Mouse (Mus musculus) limb, embryonic 15.5 days (tissue): Measurements from ENCODE around the gene Slc39a13. TPM values are rescaled to one million over a fixed set of nuclear protein-coding genes. Genes with fewer than 3 reads are reported as not detected.

Experiments
- ATAC-seq: fragments of 200-750 bp; cut with Nextera tagmentation; 2 replicates; pipeline ENCODE4 v1.8.0; 2017; ENCODE audit warnings: low read depth, moderate TSS enrichment; ENCODE audit not compliant: insufficient number of reproducible peaks, low FRiP score, low TSS enrichment
- H3K27ac ChIP-seq: fragments of 300-500 bp; sonication (generic); 2 replicates; pipeline ENCODE4 v1.5.1; 2015; ENCODE audit warnings: moderate library complexity, mild to moderate bottlenecking, inconsistent platforms
- H3K27me3 ChIP-seq: fragments of 300-500 bp; sonication (generic); 2 replicates; pipeline ENCODE4 v1.6.1; 2015; ENCODE audit warnings: inconsistent platforms
- H3K36me3 ChIP-seq: fragments of 300-500 bp; sonication (generic); 2 replicates; pipeline ENCODE4 v1.6.1; 2015; ENCODE audit warnings: inconsistent platforms
- H3K4me1 ChIP-seq: fragments of 300-500 bp; sonication (generic); 2 replicates; pipeline ENCODE4 v1.6.1; 2015; ENCODE audit warnings: inconsistent platforms
- H3K4me2 ChIP-seq: fragments of 300-500 bp; sonication (generic); 2 replicates; pipeline ENCODE4 v1.6.1; 2015; ENCODE audit warnings: mild to moderate bottlenecking, inconsistent platforms
- H3K4me3 ChIP-seq: fragments of 300-500 bp; sonication (generic); 2 replicates; pipeline ENCODE4 v1.5.1; 2015; ENCODE audit warnings: mild to moderate bottlenecking, inconsistent platforms
- H3K9ac ChIP-seq: fragments of 300-500 bp; sonication (generic); 2 replicates; pipeline ENCODE4 v1.6.1; 2015; ENCODE audit warnings: inconsistent platforms
- H3K9me3 ChIP-seq: fragments of 300-500 bp; sonication (generic); 2 replicates; pipeline ENCODE4 v1.6.1; 2016; ENCODE audit warnings: inconsistent platforms
- WGBS: fragments of 180-500 bp; shearing (Covaris S2); methylation state at CpG from one replicate; pipeline ENCODE4 v1.1.7; 2015; 5-methylcytosine and 5-hydroxymethylcytosine counted together
- polyA plus RNA-seq: library from polyadenylated mRNA; unstranded; fragments of >200 nt; fragmentation: Nextera tagmentation; extraction: Ambion mirVana; gene quantifications from 2 replicates; pipeline ENCODE4 v1.2.1, GENCODE M21; 2015

Gene Slc39a13
- polyA plus RNA-seq, 1 experiment from 2014 or later, result 89.4 TPM

- no peak overlapping the region for H3K4me3 ChIP-seq
- no peak for ATAC-seq
- H3K9me3 ChIP-seq, result no peaks in the 10 kb centered on the region
- H3K4me2 ChIP-seq, result no peak overlapping the region
- H3K4me1 ChIP-seq, result 0 out of 2 replicates have a peak, but pooled peaks cover 2% of the 10 kb centered on the region
- H3K27ac ChIP-seq, result no peak overlapping the region
- WGBS, result 85% methylated on average over 9 of the region's 9 CpGs
- H3K27me3 ChIP-seq, result no peaks in the 10 kb centered on the region
- H3K36me3 ChIP-seq, result no peaks in the 10 kb centered on the region
- H3K9ac ChIP-seq, result no peak overlapping the region
Observed at GRCm38 (mm10) chr2:91087453-91087852, 17.2 kb upstream of the Slc39a13 start.

DNA sequence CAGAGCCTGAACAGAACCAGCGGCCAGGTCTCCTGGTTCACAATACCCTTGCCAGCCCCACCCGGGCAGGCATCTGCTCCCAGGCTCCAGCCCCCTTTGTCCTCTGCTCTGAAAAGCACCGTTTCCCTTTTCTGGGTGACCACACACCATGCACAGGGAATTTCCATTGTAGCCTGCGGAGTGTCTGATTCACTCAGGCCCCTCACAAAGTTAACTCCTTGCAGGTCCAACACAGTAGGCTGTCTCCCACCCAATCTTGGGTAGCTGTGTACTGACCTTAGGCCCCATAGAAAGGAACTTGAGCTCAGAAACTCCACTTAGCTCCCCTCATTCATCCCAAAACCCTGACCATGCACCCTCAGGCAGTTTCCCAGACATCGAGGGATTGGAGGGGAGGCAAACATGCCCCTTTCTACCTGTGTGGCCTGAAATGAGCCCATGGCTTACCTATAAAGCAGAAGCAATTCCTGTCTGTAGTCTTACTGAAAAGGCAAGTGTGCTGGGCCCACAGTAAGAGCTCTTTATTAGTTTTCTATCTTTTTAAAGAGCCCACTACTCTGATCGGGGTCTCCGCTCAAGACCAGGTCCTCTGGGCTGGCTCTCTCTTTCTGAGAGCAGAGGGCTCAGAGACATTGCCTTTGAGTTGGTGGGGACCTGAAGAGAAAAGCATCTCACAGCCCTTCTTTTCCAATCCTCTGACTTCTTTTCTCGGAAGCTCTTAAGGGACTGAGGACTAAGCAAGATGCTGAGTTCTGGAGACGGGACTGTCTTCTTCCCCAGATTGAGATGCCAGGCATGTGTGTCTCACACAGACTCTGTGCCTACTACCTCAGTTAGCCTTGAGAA is 16.4 kb upstream of the Slc39a13 start:
- no peak for ATAC-seq
- Histone ChIP-seq H3K9me3 (no peaks in the 10 kb centered on the region), H3K4me2 (no peak overlapping the region), H3K27me3 (no peaks in the 10 kb centered on the region), H3K36me3 (no peaks in the 10 kb centered on the region), H3K9ac (no peak overlapping the region), H3K4me3 (no peak overlapping the region), H3K27ac (no peak overlapping the region), H3K4me1 (0 out of 2 replicates have a peak, but pooled peaks cover 2% of the 10 kb centered on the region)
- WGBS, result 69% methylated on average over 9 of the region's 9 CpGs

- Histone ChIP-seq H3K9ac (no peak overlapping the region), H3K36me3 (no peaks in the 10 kb centered on the region), H3K4me3 (no peak overlapping the region), H3K4me2 (no peak overlapping the region), H3K27me3 (no peaks in the 10 kb centered on the region), H3K27ac (no peak overlapping the region), H3K4me1 (0 out of 2 replicates have a peak, but pooled peaks cover 2% of the 10 kb centered on the region), H3K9me3 (no peaks in the 10 kb centered on the region)
- ATAC-seq, result no peak
- 86% methylated on average over 14 of the region's 14 CpGs for WGBS
Observed at GRCm38 (mm10) chr2:91085494-91086391, 15.5 kb upstream of the Slc39a13 start.

GRCm38 (mm10) chr2:91084179-91084820 is 14.1 kb upstream of the Slc39a13 start:
- 80% methylated on average over 15 of the region's 15 CpGs for WGBS

GRCm38 (mm10) chr2:91083366-91083940 is 13.2 kb upstream of the Slc39a13 start:
- no peaks in the 10 kb centered on the region for H3K36me3 ChIP-seq
- H3K4me1 ChIP-seq, result peaks cover 11% of the 10 kb centered on the region
- no peaks in the 10 kb centered on the region for H3K9me3 ChIP-seq
- H3K9ac ChIP-seq, result no peak overlapping the region
- ATAC-seq, result no peak
- no peak overlapping the region for H3K4me2 ChIP-seq
- WGBS, result 62% methylated on average over 1 of the region's 1 CpGs
- no peak overlapping the region for H3K27ac ChIP-seq
- no peaks in the 10 kb centered on the region for H3K27me3 ChIP-seq
- H3K4me3 ChIP-seq, result no peak overlapping the region

More at GRCm38 (mm10) chr2:91084179-91084820, 14.1 kb upstream of the Slc39a13 start:
- no peaks in the 10 kb centered on the region for H3K9me3 ChIP-seq
- no peak overlapping the region for H3K4me2 ChIP-seq
- H3K9ac ChIP-seq, result no peak overlapping the region
- no peak overlapping the region for H3K4me3 ChIP-seq
- H3K36me3 ChIP-seq, result no peaks in the 10 kb centered on the region
- H3K4me1 ChIP-seq, result peaks cover 2% of the 10 kb centered on the region; the same call in 1 of the 2 replicates
- ATAC-seq, result no peak
- no peak overlapping the region for H3K27ac ChIP-seq
- no peaks in the 10 kb centered on the region for H3K27me3 ChIP-seq

DNA sequence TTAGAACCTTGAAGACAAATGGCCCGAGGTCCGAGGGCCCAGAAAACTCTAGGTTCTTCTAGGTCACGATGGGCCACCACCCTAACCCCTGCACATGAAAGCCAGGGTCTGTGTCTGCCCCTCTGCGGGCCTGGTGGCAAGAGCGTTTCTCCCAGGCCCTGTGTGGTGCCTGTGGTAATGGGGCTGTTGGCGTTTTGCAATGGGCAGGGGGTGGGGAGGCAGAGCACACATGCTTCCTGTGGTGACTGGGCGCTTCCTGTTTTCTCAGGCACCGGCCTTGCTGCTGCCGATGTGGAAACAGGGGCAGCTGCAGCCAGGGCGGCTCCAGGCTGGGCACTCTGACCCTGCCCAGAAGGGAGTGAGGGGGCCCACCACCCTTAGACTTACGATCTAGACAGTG is 12.6 kb upstream of the Slc39a13 start:
- no peak for ATAC-seq
- 58% methylated on average over 11 of the region's 11 CpGs for WGBS
- Histone ChIP-seq H3K9ac (no peak overlapping the region), H3K27me3 (no peaks in the 10 kb centered on the region), H3K9me3 (no peaks in the 10 kb centered on the region), H3K4me3 (no peak overlapping the region), H3K36me3 (no peaks in the 10 kb centered on the region), H3K4me1 (peaks cover 17% of the 10 kb centered on the region), H3K4me2 (no peak overlapping the region), H3K27ac (no peak overlapping the region)

- no peak for ATAC-seq
- Histone ChIP-seq H3K9me3 (no peaks in the 10 kb centered on the region), H3K27ac (no peak within 1 kb of the TSS), H3K4me2 (no peak within 1 kb of the TSS), H3K4me1 (peaks cover 19% of the 10 kb centered on the region), H3K9ac (no peak within 1 kb of the TSS), H3K4me3 (no peak within 1 kb of the TSS), H3K36me3 (no peaks in the 10 kb centered on the region), H3K27me3 (no peaks in the 10 kb centered on the region)
- 72% methylated on average over 13 of the region's 13 CpGs for WGBS
Observed at GRCm38 (mm10) chr2:91081775-91082695, 11.8 kb upstream of the Slc39a13 start, which contains the start of gene Spi1. Spi1 (plus strand) TSS chr2:91082390.

DNA sequence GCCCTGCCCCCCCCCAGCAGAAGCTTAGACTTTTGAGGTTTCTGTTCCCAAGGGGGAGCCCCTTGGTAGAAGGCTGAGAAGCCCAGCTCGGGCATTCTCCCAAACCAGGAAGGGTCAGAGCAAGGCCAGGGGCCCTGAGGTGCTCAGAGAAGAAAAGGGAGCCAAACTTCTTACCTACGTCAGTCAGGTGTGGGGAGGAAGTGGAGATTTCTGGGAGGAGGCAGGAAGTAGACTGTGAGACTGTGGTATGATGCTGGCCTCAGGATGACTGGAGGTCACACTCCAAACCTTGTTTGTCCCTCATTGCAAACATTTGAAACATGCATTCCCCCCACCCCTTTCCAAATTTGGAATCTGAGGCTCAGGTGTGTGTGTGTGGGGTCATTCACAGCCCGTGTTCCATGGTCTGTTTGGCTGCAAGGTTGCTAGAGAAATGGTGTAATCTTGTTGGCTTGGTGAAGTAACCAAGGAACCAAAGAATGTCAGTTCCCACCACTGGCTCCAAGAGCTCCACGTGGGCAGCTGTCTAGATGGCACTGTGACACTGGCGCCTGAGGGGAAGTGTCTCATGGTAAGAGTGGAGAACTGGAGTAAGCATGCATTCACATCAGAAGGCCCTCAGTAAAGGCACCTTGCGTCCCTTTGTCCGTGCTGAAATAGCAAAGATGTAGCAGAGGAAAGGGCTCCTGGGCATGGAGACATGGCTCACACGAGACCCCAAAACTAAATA is 10.7 kb upstream of the Slc39a13 start:
- no peak overlapping the region for H3K9ac ChIP-seq
- H3K4me2 ChIP-seq, result no peak overlapping the region
- H3K4me3 ChIP-seq, result no peak overlapping the region
- peaks cover 19% of the 10 kb centered on the region for H3K4me1 ChIP-seq
- no peaks in the 10 kb centered on the region for H3K9me3 ChIP-seq
- WGBS, result 75% methylated on average over 8 of the region's 8 CpGs
- H3K27me3 ChIP-seq, result no peaks in the 10 kb centered on the region
- ATAC-seq, result no peak
- no peak overlapping the region for H3K27ac ChIP-seq
- no peaks in the 10 kb centered on the region for H3K36me3 ChIP-seq

DNA sequence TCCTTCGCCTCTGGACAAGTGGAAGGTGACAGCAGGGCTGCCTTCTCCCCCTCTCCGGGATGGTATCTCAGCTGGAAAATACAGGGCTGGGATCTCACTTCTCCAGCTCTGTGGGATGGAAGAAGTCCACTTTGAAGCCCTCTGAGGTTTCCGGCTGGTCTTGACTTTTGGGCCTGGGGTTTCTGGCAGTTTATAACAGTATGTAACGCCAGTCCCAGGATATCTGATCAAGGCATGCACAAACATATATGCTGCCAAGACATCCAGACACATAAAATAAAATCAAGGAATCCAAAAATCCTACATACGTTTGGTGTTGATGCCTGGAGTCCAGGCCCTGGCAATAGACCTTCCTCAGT is 8.8 kb upstream of the Slc39a13 start:
- no peak overlapping the region for H3K27ac ChIP-seq
- peak overlapping the region; percentile 45 for H3K9ac ChIP-seq
- no peaks in the 10 kb centered on the region for H3K36me3 ChIP-seq
- H3K4me1 ChIP-seq, result peaks cover 19% of the 10 kb centered on the region
- no peaks in the 10 kb centered on the region for H3K9me3 ChIP-seq
- WGBS, result 15% methylated on average over 5 of the region's 5 CpGs
- H3K27me3 ChIP-seq, result no peaks in the 10 kb centered on the region
- no peak for ATAC-seq
- H3K4me2 ChIP-seq, result peak overlapping the region; percentile 93
- H3K4me3 ChIP-seq, result peak overlapping the region; percentile 45

GRCm38 (mm10) chr2:91078314-91079025 is 8.3 kb upstream of the Slc39a13 start:
- ATAC-seq, result 0 out of 2 replicates have a peak, but pooled peaks have one; percentile 45
- under 1% methylated on average over 29 of the region's 36 CpGs for WGBS
- H3K9me3 ChIP-seq, result no peaks in the 10 kb centered on the region

More at GRCm38 (mm10) chr2:91078314-91079025, 8.3 kb upstream of the Slc39a13 start:
- Histone ChIP-seq H3K4me2 (peak overlapping the region; percentile 93), H3K4me1 (peaks cover 19% of the 10 kb centered on the region), H3K27ac (no peak overlapping the region), H3K27me3 (no peaks in the 10 kb centered on the region), H3K36me3 (no peaks in the 10 kb centered on the region), H3K4me3 (peak overlapping the region; percentile 45), H3K9ac (peak overlapping the region; percentile 45)
